Mouse (Mus musculus) heart, embryonic 14.5 days (tissue): ENCODE results near the gene Ptpra. TPM values are rescaled to one million over a fixed set of nuclear protein-coding genes. Genes with fewer than 3 reads are reported as not detected.

Source experiments
- ATAC-seq: fragments of 200-750 bp; cut with Nextera tagmentation; 2 replicates; pipeline ENCODE4 v1.8.0; 2017; ENCODE audit warnings: low read depth, moderate TSS enrichment; ENCODE audit not compliant: insufficient number of reproducible peaks, insufficient read depth, low FRiP score
- H3K27ac ChIP-seq, 2 experiments: fragments of 200-500 bp in 1 of 2; fragments of 300-500 bp in 1 of 2; sonication (generic) in 1 of 2; replicated peaks in 1 of 2; 2 replicates each; pipeline ENCODE4 v1.5.1; 2012 to 2014; ENCODE audit warnings: low read depth in 2 of 2, low read length in 2 of 2, control low read depth in 1 of 2, mild to moderate bottlenecking in 1 of 2, mixed read lengths in 1 of 2; ENCODE audit not compliant: control insufficient read depth in 1 of 2, insufficient read depth in 1 of 2
- H3K27me3 ChIP-seq: fragments of 300-500 bp; sonication (generic); 2 replicates; pipeline ENCODE4 v1.6.1; 2014; ENCODE audit warnings: mild to moderate bottlenecking, low read length, control low read depth; ENCODE audit not compliant: control insufficient read depth, insufficient read depth
- H3K36me3 ChIP-seq: fragments of 300-500 bp; sonication (generic); 2 replicates; pipeline ENCODE4 v1.6.1; 2014; ENCODE audit warnings: mild to moderate bottlenecking, control low read depth, low read length, mixed read lengths; ENCODE audit not compliant: control insufficient read depth, insufficient read depth
- H3K4me1 ChIP-seq, 2 experiments: fragments of 200-500 bp in 1 of 2; fragments of 300-500 bp in 1 of 2; sonication (generic) in 1 of 2; 2 replicates each; pipeline ENCODE4 v1.6.1; 2012 to 2014; ENCODE audit warnings: low read length in 2 of 2, control low read depth in 1 of 2, mixed read lengths in 1 of 2; ENCODE audit not compliant: control insufficient read depth in 2 of 2, insufficient read depth in 2 of 2
- H3K4me2 ChIP-seq: fragments of 300-500 bp; sonication (generic); 2 replicates; pipeline ENCODE4 v1.6.1; 2014; ENCODE audit warnings: mild to moderate bottlenecking, low read length
- H3K4me3 ChIP-seq, 2 experiments: fragments of 200-500 bp in 1 of 2; fragments of 300-500 bp in 1 of 2; sonication (generic) in 1 of 2; 2 replicates each; pipeline ENCODE4 v1.5.1; 2012 to 2014; ENCODE audit warnings: low read length in 2 of 2, mild to moderate bottlenecking in 2 of 2, control low read depth in 1 of 2, low read depth in 1 of 2, moderate library complexity in 1 of 2; ENCODE audit not compliant: control insufficient read depth in 1 of 2, insufficient read depth in 1 of 2
- H3K9ac ChIP-seq: fragments of 300-500 bp; sonication (generic); 2 replicates; pipeline ENCODE4 v1.6.1; 2014; ENCODE audit warnings: mild to moderate bottlenecking, low read length
- H3K9me3 ChIP-seq: fragments of 300-500 bp; sonication (generic); 2 replicates; pipeline ENCODE4 v1.6.1; 2016; ENCODE audit warnings: low read length, control low read depth; ENCODE audit not compliant: control insufficient read depth
- WGBS: fragments of 180-500 bp; shearing (Covaris S2); extraction: QIAGEN DNeasy Blood & Tissue Kit; methylation state at CpG from one replicate; pipeline ENCODE4 v1.1.7; 2014; 5-methylcytosine and 5-hydroxymethylcytosine counted together
- polyA plus RNA-seq: library from polyadenylated mRNA; unstranded; fragments of >200 nt; fragmentation: Nextera tagmentation; extraction: Ambion mirVana; gene quantifications from 2 replicates; pipeline ENCODE4 v1.2.1, GENCODE M21; 2014

Ptpra gene
- polyA plus RNA-seq, 1 experiment from 2014 or later = 88.5 TPM

DNA sequence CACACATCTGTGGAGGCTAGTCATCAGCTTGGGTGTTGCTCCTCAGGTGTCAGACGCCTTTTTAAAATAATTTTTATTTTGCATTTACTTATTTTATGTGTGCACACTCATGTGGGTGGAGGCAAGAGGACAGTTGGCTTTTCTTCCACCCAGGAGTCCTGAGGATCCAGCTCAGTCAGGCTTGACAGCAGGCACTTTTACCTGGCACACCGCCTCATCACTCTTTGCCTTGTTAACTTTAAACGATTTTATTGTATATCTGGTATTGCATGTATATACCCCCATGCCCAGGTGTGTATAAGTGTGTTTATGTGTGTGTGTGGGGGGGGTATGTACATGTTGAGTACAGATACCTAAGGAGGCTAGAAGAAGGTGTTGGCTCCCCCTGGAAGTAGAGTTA lies 7.8 kb downstream of the Ptpra start:
- Histone ChIP-seq H3K4me1 (peaks cover 0 to 21% of the 10 kb centered on the region in 2 experiments; a peak in 2 of 4 replicates), H3K9me3 (no peaks in the 10 kb centered on the region), H3K27ac (no peak overlapping the region), H3K27me3 (no peaks in the 10 kb centered on the region), H3K4me2 (no peak overlapping the region), H3K9ac (no peak overlapping the region), H3K4me3 (no peak overlapping the region), H3K36me3 (no peaks in the 10 kb centered on the region)
- WGBS = 80% methylated on average over 3 of the region's 3 CpGs
- no peak for ATAC-seq

DNA sequence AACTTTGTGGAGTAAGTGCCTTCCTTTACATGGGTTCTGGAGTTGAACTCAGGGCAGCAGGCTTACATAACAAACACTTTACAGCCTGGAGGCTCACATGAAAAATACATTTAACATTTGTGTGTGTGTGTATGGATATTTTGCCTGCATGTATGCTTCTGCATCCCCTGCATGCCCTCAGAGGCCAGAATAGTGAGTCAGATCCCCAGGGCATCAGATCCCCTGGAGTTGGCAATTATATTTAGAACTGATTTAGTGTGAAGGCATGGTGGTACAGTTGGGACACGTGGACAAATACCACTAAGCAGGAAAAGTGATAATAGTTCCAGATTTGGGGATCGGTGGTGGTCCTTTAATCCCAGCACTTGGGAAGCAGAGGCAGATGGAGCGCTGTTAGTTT lies 9.5 kb downstream of the Ptpra start:
- peaks cover 0 to 14% of the 10 kb centered on the region in 2 experiments; a peak in 2 of 4 replicates for H3K4me1 ChIP-seq
- H3K27ac ChIP-seq = no peak overlapping the region
- no peak overlapping the region for H3K4me3 ChIP-seq
- no peak for ATAC-seq
- 59% methylated on average over 3 of the region's 3 CpGs for WGBS
- H3K9ac ChIP-seq = no peak overlapping the region
- H3K27me3 ChIP-seq = no peaks in the 10 kb centered on the region
- H3K9me3 ChIP-seq = no peaks in the 10 kb centered on the region
- 0 out of 2 replicates have a peak, but pooled peaks cover 3% of the 10 kb centered on the region for H3K36me3 ChIP-seq
- no peak overlapping the region for H3K4me2 ChIP-seq

DNA sequence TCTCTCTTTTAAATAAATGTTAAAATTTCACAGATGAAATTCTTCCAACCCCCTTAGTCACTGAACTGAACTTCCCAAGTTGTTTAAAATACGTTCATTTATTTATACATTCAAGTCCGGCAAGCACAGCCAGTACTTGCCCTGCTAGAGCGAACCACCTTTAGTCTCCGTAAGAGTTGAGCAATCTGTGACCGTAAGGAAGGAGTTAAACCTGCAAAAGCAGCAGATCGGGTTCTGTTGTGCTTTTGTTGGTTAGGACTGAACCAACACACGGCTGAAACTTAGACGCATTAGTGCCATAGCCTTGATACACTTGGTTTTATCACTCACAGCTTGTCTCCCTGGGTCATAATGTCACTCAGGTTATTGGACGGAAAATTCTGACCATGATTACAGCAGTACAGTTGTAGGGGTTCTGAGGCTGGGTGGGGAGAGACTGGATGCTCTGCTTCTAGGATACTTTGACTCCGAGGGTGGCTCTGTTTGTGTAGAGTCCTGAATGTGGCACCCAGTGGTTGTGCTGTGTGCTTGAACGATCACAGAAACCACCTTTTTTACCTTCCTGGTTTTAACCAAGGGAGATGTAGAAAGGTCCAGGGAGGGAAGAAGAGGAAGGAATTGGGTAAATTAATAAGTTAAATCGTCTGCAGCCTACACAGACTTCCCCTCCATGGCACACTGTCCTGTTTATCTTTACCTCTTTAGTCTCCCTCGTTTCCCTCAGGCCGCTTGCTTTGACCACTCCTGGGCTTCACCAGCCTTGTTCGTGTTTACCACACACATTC lies 11.4 kb downstream of the Ptpra start:
- Histone ChIP-seq H3K4me3 (no peak overlapping the region), H3K36me3 (0 out of 2 replicates have a peak, but pooled peaks cover 3% of the 10 kb centered on the region), H3K27me3 (no peaks in the 10 kb centered on the region), H3K9me3 (no peaks in the 10 kb centered on the region), H3K4me2 (no peak overlapping the region), H3K4me1 (peaks cover 0 to 24% of the 10 kb centered on the region in 2 experiments), H3K9ac (no peak overlapping the region), H3K27ac (no peak overlapping the region)
- no peak for ATAC-seq
- WGBS = 77% methylated on average over 15 of the region's 15 CpGs

DNA sequence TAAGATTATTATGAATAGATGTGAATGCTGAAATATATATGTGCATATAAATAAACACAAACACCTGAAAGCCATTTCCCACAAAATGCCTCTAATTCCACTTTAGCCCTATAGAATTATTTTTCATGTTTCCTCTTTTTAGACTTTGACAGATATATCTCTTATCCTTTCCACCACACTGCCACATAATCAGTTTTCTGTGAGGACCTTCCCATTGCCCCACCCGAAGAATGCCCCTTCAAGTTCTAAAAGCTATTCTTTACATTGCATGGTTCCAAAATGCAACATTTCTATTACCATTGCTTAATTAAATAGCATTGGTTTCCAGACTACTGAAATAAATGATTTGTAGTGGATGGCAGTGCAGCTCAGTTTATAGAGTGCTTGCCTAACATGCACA lies 16.4 kb downstream of the Ptpra start:
- no peak for ATAC-seq
- no peak overlapping the region for H3K4me3 ChIP-seq
- 74% methylated on average over 1 of the region's 1 CpGs for WGBS
- no peaks in the 10 kb centered on the region for H3K9me3 ChIP-seq
- no peaks in the 10 kb centered on the region for H3K27me3 ChIP-seq
- H3K27ac ChIP-seq = no peak overlapping the region
- no peak overlapping the region for H3K4me2 ChIP-seq
- H3K36me3 ChIP-seq = 0 out of 2 replicates have a peak, but pooled peaks cover 3% of the 10 kb centered on the region
- no peak overlapping the region for H3K9ac ChIP-seq
- H3K4me1 ChIP-seq = peaks cover 0 to 25% of the 10 kb centered on the region in 2 experiments

DNA sequence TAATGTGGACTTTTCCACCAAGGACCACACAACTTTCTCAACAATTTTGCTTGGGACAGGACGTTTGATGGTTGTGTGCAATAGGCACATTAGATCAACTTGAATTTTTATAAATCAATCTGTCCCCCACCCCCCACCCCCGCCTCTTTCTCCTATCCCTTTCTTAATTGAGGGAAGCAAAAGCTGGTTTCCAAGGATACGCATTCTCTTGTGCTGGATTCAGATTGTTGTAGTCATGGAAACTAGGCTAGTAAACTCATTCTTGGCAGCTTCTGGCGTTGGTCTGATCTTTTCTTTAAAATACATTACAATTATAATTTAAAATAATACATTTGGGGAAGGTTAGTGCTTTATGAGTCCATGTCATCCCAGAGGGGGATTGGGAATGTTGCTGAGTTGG lies 19.3 kb downstream of the Ptpra start:
- 68% methylated on average over 4 of the region's 4 CpGs for WGBS
- H3K27ac ChIP-seq = no peak overlapping the region
- peaks cover 4 to 30% of the 10 kb centered on the region in 2 experiments for H3K4me1 ChIP-seq
- no peak overlapping the region for H3K4me2 ChIP-seq
- H3K27me3 ChIP-seq = no peaks in the 10 kb centered on the region
- H3K4me3 ChIP-seq = no peak overlapping the region
- H3K9me3 ChIP-seq = no peaks in the 10 kb centered on the region
- no peaks in the 10 kb centered on the region for H3K36me3 ChIP-seq
- no peak overlapping the region for H3K9ac ChIP-seq
- no peak for ATAC-seq

DNA sequence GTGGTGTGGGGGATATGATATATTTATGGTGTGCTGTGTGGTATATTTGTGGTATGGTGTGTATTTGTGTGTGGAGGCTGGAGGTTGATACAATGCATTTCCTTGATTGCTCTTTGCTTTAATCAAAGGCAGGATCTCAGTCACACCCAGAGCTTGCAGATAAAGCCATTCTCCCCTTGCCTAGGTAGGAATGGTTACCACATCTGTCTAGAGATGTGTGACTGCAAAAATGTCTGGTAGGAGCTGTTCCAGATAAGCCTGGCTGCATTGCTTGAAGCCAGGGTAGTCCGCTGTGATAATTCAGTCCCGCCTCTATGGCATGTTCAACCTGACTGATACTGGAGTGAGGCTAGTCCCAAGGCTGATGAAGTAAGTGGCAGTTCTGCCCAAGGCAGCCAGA lies 19.9 kb downstream of the Ptpra start:
- Histone ChIP-seq H3K4me1 (peaks cover 4 to 25% of the 10 kb centered on the region in 2 experiments), H3K9me3 (no peaks in the 10 kb centered on the region), H3K4me3 (no peak overlapping the region), H3K4me2 (no peak overlapping the region), H3K27ac (no peak overlapping the region), H3K27me3 (no peaks in the 10 kb centered on the region), H3K9ac (no peak overlapping the region), H3K36me3 (no peaks in the 10 kb centered on the region)
- ATAC-seq = no peak
- WGBS = 19% methylated on average over 2 of the region's 2 CpGs

DNA sequence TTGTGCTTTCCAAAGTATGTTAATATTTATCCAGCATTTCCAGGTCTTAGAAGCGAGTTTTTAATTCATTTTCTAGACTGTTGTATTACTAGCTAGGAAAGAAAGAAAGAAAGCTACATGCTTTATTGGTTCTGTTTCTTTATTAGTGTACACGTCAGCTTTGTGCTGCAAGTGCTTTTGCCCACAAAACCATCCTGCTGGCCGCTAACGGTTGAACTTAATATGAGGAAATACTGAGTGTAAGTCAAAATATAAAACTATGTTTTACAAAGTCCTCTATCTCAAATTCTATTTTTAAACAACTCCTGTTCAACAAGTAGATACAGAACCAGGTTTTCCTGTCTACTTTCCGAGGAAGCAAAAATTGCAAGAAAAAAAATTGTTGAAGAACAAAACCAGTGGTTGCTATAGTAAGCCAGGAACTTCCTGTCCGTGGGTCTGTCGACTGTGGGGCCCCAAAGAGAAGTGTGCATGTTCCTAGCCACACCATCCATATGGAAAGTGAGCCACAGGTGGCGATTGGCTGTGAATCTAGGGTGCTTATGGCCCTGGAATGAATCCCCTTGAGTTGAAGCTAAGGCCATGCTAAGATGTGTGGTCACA lies 22.9 kb downstream of the Ptpra start:
- no peaks in the 10 kb centered on the region for H3K36me3 ChIP-seq
- peaks cover 7 to 27% of the 10 kb centered on the region in 2 experiments for H3K4me1 ChIP-seq
- no peak overlapping the region for H3K4me2 ChIP-seq
- WGBS = 65% methylated on average over 8 of the region's 8 CpGs
- H3K27me3 ChIP-seq = no peaks in the 10 kb centered on the region
- no peak overlapping the region for H3K9ac ChIP-seq
- H3K9me3 ChIP-seq = no peaks in the 10 kb centered on the region
- no peak for ATAC-seq
- no peak overlapping the region for H3K4me3 ChIP-seq
- H3K27ac ChIP-seq = no peak overlapping the region
